Mouse (Mus musculus) MN1 (cell line): Measurements from ENCODE around the gene Kifc3.

Experiments
- DNase-seq: peaks from one replicate; pipeline ENCODE4 v3.0.0-alpha.2; 2016; ENCODE audit warnings: low spot score

Gene Kifc3

DNA sequence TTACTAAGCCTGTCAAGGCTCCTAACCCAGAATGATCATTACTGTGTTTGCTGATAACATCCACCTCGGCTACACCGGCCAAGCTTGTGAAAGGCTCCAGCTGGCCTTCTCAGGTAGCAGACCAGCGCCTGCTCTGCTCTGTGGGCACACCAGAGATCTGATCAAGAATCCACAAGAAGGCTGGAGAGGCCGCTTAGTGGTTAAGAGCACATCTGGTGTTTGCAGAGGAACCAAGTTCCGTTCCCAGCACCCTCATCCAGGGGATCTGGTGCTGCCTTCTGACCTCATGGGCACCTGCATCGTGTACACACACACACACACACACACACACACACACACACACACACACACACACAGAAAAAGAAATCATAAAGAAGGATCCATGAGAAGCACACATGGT lies 46.5 kb downstream of the Kifc3 start:
- no peak for DNase-seq

DNA sequence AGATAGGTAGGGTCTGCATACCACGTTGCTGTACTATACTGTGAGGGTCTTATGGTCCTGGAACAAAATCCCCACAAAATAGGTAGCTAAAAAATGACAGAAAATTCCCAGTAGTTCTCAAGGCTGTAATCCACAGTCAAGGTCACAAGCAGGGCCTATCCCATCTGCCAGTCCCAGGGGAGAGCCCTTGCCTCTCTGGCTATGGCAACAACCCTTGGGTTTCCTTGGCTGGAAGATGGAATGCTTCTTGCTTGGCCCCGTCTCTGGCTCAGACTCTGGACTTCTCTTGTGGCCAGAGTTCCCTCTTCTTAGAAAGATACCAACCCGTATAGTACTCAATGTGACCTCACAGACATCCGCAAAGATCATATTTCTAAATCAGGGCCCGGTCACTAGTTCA lies 47.3 kb downstream of the Kifc3 start:
- DNase-seq, result no peak

DNA sequence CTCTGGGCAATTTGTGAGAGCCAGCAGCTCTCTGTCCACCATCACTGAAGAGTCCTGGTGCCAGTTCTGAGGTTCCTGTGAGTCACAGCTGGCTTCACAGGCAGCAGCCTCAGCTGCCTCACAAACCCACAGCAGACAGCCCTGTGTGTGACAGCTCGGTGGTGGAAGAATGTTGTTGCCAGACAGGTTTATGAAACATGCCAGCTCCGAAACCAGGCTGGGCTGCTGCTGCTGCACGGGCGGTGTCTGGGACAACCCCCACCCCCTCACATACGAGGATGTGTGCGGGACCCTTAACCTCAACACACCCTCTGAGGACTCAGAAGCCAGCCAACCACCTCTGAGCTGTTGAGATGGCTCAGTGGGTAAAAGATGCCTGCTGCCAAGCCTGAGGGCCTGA lies 48.0 kb downstream of the Kifc3 start:
- DNase-seq, result no peak

DNA sequence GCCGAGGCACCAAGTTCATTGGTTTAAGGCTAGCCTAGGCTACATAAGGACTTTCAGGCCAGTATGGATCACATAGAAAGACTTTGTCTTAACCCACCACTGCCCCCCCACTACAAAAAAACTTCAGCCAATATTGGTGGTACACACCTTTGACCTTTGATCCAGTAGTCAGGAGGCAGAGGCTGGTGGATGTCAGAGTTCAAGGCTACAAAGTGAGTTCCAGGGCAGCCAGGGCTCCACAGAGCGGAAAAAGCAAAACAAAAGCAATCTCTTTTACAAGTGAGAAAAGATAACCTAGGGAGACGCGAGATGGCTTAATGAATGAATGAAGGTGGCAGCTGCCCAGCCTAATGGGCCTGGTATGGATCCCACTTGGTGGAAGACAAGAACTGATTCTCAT lies 48.6 kb downstream of the Kifc3 start:
- no peak for DNase-seq

DNA sequence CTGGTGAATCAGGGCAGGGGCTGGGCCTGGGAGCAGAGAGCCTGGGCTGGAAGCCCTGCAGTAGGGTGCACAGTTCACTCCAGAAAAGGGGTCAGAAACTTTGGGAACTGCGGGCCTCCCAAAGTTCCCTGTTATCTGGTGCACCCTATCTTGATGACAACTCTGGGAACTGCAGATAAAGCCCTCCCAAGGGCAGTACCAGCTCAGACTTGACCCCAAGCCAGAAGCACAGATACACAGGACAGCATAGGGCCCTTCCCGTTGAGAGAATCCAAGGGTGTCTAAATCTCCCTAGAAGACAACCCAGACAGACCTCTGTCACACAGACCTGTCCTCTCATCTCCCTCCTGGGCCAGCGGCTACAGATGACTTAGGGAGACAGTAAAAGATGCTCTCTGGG lies 52.0 kb downstream of the Kifc3 start:
- DNase-seq, result no peak

DNA sequence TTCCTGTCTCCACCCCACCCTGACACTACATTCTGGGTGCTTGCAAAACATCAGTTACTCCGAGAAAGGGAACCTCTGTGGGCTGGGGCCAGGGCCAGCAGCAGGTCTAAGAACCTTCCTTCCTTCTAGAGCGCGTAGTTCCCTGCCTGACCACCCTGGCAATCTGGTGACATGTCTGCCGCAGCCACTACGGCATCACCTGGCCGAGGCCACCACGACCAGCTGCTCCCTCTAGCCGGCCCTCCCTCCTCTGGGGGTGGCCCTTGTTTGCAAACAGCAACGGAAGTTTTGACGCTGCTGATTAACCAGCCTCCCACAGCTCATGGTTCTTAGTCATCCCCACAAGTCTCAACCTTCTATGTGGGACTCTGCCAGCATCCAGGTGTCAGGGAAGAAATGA lies 53.2 kb downstream of the Kifc3 start:
- peak; percentile 25 for DNase-seq

DNA sequence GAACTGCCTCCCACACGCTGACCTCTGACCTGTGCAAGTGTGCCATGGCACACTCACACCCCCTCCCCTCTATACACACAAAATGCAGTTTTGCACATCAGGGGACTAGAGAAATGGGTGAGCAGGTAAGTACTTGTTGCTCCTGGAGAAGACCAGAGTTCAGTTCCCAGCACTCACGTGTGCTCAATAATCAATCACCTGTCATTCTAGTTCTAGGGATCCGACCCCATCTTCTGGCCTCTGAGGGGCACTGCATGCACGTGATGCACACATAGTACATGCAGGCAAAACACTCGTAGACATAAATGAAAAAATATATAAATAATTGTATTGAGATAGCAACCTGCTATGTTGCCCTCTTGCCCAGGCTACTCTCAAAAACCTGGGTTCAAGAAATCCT lies 55.8 kb downstream of the Kifc3 start:
- DNase-seq, result no peak

DNA sequence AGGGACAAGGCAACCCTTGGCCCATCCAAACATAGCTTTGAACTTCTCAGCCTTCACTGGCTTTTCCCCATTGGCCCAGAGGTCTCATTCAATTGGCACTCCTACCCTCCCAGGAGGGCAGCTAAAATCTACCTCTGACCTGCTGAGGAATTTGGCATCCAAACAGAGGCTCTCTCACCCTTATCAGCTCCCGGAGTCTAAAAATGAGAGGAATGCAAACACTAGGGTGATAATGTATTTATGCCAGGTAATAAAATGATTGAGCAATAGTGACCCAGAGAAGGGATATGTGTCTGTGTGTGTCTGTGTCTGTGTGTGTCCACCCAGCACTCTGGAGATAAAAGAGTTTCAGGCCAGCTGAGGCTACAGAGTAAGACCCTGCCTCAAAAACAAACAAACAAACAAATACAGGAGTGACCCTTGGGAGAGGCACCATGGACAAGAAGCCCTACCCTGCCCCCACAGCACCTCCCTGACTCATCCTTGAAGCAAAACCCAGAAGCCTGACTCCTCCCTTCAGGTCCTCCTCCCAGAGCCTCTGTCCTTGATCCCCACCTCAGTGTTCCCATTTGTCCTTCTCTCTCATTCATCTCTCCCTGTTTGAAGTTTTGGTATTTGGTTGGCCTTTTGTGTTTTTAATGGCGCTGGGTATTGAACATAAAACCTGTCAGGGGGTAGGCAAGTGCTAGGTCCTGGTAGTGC lies 56.4 kb downstream of the Kifc3 start:
- no peak for DNase-seq

DNA sequence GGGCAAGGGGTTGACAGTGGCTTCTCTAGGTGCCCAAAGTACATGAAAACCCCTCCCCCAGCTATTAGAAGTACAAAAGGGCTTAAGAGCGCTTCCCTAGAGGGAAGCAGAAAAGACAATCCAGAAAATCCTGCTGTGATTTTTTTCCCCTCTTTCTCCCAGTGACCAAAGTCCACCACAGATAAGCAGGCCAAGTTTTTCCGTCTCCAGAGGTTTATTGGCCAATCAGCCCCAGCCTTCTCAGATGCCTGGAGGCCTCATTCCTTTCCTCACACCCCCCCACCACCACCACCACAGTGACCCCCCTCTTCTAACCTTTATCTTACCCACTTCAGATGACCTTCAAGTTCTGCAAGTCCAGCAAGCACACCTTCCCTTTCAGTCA lies 58.0 kb downstream of the Kifc3 start:
- DNase-seq, result no peak

DNA sequence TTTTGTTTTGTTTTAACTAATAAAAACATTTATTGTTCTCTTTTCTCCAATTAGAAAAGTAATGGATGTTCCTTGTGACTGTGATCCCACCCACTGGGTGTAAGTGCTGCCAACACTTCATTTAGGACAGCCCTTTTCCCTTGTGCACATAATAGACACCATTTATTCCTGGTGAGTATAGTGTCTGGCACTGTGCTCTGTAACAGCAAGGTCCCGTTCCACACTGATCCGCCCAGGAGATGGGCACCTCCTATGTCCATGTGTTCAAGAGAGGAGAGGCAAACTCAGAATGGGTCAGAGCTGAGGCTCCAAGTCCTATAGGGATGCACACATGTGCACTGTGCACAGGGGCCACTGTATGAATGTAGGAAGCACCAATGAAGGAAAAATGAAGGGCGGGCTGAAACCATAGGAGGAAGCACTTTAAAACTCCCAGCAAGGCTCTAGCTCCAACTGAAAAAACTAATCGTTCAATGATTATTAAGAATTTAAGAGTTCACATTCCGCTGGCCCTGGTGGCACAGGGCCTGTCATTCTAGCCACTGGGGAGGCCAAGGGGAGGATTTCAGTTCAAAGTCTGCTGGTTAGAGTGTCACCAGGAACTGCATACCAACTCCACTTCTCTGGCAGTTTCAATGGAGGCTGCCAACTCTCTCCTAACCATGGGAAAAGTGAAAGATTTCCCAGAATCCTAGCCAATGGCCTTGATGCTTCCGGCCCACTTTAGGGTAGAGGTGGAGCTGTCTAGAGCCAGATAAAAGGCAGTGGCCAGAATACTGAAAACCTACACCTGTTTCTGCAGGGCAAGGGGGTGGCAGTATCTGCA lies 58.6 kb downstream of the Kifc3 start:
- DNase-seq, result no peak

DNA sequence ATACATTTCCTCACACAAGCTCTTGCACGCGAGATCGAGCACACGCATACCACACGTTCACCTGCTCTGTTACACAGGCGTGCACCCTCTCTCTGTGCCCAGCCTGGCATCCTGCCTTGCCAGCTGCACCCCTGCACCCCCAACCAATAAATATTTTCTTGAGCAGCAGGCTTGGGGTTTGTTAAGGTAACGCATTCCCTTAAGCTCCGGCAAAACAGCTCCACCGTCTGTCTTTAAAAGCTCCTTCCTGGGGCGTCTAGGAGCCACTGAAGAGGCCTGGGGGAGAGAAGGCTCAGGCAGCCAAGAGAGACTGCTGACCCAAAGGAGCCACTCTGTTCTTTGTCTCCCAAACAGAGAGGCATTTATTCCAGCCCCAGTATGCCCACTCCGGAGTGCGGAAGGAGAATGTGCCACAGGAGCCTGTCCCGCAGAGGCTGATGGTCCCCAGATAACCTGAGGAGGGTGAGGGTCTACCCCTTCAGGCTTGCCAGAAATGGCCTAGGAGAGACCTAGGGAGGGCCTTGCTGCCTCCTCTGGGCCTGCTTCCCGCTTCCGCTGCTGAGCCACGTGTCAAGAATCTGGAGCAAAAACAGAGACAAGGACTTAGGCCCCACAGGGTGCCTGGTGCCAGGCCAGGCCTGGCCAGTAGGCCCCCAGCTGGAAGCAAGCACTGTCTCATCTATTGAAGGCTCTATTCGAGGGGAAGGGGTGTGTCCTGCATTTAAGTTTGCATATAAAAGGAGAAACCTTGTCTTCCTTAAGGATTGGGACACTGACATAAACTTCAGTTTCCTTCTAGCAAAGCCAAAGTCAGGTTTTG lies 59.4 kb downstream of the Kifc3 start:
- peak; percentile 82 for DNase-seq

DNA sequence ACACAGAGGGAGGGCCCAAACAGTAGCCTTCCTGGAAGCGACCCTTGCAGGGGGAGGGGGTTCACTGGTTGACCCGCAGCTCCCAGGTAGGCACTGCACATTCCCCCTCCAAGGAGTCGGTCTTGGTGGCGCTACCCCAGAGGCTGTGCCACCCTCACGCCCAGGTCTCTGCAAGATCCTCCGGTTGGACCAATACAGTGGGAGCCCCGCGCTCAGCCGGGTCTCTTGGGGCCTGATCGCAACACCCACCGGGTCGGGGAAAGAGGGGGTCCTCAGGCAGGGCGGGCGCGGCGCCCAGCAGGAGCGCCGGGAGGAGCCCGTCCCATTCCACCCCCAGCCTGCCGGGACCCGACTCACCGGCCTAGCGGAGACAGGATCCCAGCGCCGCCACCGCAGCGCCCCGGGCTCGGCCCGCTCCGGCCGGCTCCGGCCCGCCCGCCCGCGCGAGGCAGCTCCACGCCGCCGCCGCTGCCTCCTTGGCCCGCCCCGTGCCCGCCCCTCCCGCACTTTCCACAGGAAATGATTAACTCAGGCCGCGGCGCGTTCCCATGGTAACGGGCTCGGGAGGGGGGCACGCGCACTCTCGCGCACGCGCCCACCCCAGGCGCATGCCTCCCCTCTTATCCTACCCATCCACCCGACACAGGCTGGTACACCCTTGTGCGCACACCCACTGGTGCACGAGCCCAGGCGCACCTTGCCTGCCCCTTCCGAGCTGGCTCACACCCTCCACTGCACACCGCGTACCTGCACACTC lies 60.4 kb downstream of the Kifc3 start:
- peak; percentile 63 for DNase-seq

DNA sequence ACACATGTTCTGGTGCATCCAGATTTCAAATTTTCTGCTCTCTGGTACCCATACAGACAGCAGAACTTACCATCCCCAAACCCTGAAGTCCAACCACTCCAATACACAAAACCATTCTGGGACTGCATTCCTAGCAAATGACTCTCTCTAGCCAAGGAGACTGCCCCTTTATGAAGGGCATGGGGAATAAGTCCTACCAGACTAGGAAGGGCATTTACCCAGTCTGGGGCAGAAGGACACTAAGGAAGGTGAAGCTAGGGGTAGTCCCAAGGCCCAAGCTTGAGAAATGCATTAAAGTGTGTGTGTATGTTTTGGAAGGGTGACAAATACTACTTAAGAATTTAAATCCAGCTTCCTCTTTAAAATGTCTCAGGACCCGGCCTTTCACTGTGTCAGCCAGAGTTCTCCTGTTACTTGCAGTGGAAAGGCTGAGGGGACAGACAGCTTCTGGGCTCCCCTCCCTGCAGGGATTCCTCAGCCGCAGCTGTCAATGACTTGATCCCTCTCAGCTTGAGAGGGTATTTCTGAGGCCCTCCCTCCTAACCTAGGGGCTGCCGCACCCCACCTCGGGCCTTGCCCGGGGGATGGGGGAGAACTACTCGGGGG lies 61.0 kb downstream of the Kifc3 start:
- DNase-seq, result no peak

DNA sequence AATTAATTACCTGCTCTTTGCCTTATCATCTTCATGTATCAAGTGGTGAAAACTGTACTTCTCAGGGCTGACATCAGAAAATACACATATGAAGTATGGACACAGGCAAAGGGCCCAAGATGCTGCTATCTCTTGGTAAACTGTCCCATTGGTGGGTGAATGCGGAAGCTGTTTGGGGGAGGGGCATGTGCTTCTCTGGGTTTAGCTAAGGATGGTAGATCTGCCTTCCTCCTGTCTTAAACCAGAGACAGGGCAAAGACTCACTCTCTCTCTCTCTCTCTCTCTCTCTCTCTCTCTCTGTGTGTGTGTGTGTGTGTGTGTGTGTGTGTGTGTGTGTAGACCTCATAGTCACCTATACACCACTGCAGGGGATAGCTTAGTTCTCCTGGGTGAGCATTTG lies 61.6 kb downstream of the Kifc3 start:
- DNase-seq, result no peak

DNA sequence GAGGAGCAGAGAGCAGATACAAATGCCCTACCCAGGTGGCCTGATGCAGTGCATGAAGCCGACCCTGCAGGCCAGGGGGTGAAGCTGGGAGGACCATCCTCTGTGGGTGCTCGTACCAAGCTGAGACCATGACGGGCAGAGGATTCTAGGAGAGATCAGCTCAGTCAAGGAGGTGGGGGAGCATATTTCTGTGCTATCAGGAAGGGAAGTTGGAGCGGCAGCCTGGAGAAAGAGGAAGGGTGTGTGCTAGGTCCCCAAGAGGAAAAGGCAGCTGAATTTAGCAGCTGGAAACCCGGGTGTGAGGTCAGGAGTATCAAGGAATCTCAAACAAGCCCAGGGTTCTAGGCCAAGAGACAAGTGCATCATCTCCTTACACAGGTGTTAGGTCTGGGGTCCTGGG lies 62.1 kb downstream of the Kifc3 start:
- DNase-seq, result no peak

DNA sequence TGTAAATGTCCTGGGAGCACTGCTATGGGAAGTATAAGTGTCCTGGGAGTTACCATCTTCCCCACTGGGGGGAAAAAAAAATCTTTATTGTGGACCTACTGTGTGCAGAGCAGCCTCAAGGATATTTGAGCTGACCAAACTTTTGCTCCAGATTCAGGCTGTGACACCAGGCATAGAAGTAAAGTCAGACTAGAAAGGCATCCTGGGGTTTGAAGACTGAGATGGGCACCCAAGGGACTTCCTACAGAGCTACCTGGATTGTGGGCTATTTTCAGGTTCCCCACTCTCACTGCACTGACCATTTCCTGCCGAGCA lies 63.6 kb downstream of the Kifc3 start:
- no peak for DNase-seq

DNA sequence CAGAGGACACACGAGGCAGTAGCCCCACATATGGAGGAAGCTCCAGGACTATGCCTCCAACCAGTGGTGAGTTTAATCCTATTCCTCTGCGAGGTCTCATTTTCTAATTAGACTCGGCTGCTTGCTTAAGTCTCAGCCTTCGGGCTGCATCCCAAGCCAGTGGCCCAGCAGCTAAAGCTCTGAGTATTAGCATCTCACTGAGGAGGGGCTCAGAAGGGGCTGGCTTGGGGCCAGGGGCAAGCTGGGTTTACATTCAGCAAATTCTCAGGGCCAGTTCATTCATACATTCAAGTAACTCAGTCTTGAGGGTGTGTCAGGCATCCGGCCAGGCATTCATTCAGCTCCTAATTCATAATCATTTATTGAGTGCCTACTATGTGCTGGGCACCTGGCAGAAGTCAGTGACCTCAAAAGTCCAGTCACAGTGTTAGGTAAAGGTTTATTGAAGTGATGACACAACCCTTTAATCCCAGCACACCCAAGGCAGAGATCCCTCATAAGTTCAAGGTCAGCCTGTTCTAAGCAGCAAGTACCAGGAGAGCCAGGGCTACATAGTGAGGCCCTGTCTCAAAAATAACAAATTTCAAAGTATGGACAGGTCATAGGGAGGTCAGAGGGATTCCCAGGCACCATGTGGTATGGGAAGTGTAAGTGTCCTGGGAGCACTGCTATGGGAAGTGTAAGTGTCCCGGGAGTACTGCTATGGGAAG lies 64.1 kb downstream of the Kifc3 start:
- peak; percentile 22 for DNase-seq

DNA sequence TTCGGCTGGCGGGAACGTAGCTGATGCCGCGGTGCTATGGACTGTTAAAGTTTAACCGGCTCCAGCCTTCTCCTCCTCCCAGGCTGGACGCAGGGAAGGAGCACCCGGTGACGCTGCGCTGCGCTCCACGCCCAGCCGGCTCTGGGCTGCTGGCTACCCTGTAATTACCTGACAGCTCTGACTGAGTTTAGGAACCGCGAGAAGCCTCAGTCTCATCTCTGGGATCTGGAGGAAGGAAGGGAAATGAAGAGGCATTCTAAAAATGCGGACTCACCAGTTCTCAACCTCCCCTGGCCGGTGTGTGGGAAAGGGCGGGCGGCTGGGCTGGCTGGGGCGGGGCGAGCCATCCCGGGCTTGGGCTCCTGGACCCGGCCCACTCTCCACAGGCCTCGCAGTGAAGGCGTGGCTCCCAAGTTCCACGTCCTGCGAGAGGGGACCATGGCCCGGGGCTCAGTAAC lies 64.9 kb downstream of the Kifc3 start:
- no peak for DNase-seq

DNA sequence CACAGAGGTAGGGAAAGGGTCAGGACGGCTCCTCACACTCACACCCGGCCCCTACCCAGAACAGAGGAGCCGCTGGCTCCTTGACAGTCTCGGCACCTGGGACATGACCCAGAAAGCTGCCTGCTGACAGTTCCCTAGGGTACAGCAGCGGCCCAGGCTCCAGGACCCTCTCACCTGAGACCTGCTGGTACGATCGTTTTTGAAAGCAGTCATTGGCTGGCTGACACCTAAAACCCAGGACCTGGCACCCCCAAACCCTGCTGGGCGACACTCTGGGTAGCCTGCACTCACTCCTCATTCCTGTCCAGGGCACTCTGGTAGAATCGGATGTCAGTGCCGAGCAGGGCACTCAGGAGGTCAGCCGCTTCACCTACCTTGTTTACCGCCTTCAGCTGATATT lies 65.4 kb downstream of the Kifc3 start:
- DNase-seq, result no peak

DNA sequence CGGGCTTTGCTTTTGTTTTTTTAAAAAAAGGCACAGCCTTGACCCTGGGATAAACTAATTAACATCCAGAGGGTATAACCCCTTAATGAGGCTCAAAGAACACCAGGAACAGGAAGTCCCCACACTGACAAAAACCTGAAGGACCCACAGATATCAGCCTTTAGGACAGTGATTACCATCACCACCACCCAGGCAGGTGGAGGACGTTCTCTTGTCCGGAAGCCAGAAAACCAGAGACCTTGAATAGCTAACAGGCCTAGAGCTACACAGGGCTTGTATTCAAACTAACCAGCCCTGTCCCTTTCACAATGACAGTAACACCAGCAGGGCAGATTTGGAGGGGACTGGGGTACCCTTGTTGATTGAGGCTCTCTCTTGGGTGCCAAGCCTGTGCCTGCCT lies 66.4 kb downstream of the Kifc3 start:
- no peak for DNase-seq

DNA sequence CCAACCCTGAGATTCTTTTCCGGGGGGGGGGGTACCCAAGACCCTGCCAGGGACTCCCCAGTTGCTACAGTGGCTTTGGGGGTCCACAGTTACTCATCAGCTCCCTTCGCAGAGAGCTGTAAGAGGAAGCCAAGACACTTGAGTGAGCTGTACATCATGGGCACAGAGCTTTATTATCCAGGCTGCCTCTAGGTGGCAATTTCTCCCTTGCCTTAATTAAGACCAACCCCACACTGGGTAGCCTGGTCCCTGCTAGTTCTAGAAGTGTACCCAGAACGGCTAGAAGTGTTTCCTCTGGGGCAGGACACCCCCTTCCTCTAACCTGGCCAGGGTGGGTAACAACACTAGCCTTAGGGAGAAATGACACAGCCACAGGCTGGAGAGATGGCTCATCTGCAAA lies 67.4 kb downstream of the Kifc3 start:
- no peak for DNase-seq
